In genomic region chr6:103791077-103791632, GRCm38 (mm10) we compare ENCODE assay signal across 18 mouse cellular contexts.
A peak's percentile ranks its signal among the peaks of the same experiment; 100 is the strongest.
DNase-seq lines count a peak whose midpoint lies in the region; ATAC-seq and TF ChIP-seq lines count a peak whose summit lies in the region.
"Had no signal": no experiment of that assay in that cellular context is flagged by ENCODE, and none has a peak within 500 bp of the region (broad histone marks: within the 10 kb centered on the region; RNA-seq: fewer than 3 reads in every experiment).

No protein-coding gene starts in this region.

- no peak overlapping the region for H3K4me2 ChIP-seq in lung, embryonic 14.5 days
- no peak overlapping the region for H3K4me2 ChIP-seq in lung, embryonic 16.5 days (ENCODE audit: low read depth, low read length)
- H3K4me2 ChIP-seq: embryonic facial prominence, embryonic 12.5 days; forebrain, embryonic 13.5 days; forebrain, embryonic 15.5 days had no signal

- no peak overlapping the region for H3K4me3 ChIP-seq in lung, embryonic 14.5 days (ENCODE audit: low read depth, low read length)
- no peak overlapping the region for H3K4me3 ChIP-seq in lung, embryonic 16.5 days (ENCODE audit: low read length)
- H3K4me3 ChIP-seq: embryonic facial prominence, embryonic 10.5 days; embryonic facial prominence, embryonic 12.5 days; forebrain, embryonic 13.5 days; forebrain, embryonic 15.5 days had no signal

- no peaks in the 10 kb centered on the region for H3K4me1 ChIP-seq in lung, embryonic 14.5 days (ENCODE audit: insufficient read depth)
- H3K4me1 ChIP-seq in lung, embryonic 16.5 days (replicated peaks; ENCODE audit: control insufficient read depth, insufficient read depth, low read length) = no peaks in the 10 kb centered on the region; the same call in 1 of the 2 replicates
- H3K4me1 ChIP-seq: embryonic facial prominence, embryonic 10.5 days; embryonic facial prominence, embryonic 12.5 days; forebrain, embryonic 13.5 days; forebrain, embryonic 15.5 days had no signal

- peak; percentile 95 for ATAC-seq in lung, embryonic 14.5 days (ENCODE audit: insufficient read depth)
- peak; percentile 88 for ATAC-seq in lung, embryonic 16.5 days (ENCODE audit: low read depth)
- ATAC-seq: forebrain, embryonic 13.5 days; forebrain, embryonic 15.5 days; forebrain, postnatal 0 days had no signal

- no peaks in the 10 kb centered on the region for H3K9me3 ChIP-seq in lung, embryonic 14.5 days (ENCODE audit: low read depth, low read length)
- no peaks in the 10 kb centered on the region for H3K9me3 ChIP-seq in lung, embryonic 16.5 days (ENCODE audit: control insufficient read depth, low read length)
- H3K9me3 ChIP-seq: embryonic facial prominence, embryonic 10.5 days; embryonic facial prominence, embryonic 12.5 days; forebrain, embryonic 13.5 days; forebrain, embryonic 15.5 days had no signal

- WGBS in lung, embryonic 14.5 days = 31% methylated on average over 2 of the region's 2 CpGs
- WGBS in lung, embryonic 16.5 days = 34% methylated on average over 2 of the region's 2 CpGs

- no peak overlapping the region for H3K27ac ChIP-seq in lung, embryonic 14.5 days (ENCODE audit: low read depth)
- H3K27ac ChIP-seq in lung, embryonic 16.5 days (ENCODE audit: low read length) = peak overlapping the region; percentile 50
- H3K27ac ChIP-seq: embryonic facial prominence, embryonic 10.5 days; embryonic facial prominence, embryonic 12.5 days; forebrain, embryonic 13.5 days; forebrain, embryonic 15.5 days had no signal

- no peaks in the 10 kb centered on the region for H3K36me3 ChIP-seq in lung, embryonic 14.5 days (ENCODE audit: insufficient read depth)
- no peaks in the 10 kb centered on the region for H3K36me3 ChIP-seq in lung, embryonic 16.5 days (ENCODE audit: control insufficient read depth, insufficient read depth, low read length)
- H3K36me3 ChIP-seq: embryonic facial prominence, embryonic 10.5 days; embryonic facial prominence, embryonic 12.5 days; forebrain, embryonic 15.5 days had no signal

- no peak overlapping the region for H3K9ac ChIP-seq in lung, embryonic 14.5 days
- no peak overlapping the region for H3K9ac ChIP-seq in lung, embryonic 16.5 days (ENCODE audit: low read length)
- H3K9ac ChIP-seq: embryonic facial prominence, embryonic 12.5 days; forebrain, embryonic 13.5 days; forebrain, embryonic 15.5 days; forebrain, postnatal 0 days had no signal

- no peaks in the 10 kb centered on the region for H3K27me3 ChIP-seq in lung, embryonic 14.5 days (ENCODE audit: insufficient read depth, low read length)
- H3K27me3 ChIP-seq in lung, embryonic 16.5 days (ENCODE audit: control insufficient read depth, insufficient read depth, low read depth, low read length) = no peaks in the 10 kb centered on the region
- H3K27me3 ChIP-seq: embryonic facial prominence, embryonic 12.5 days; forebrain, embryonic 13.5 days; forebrain, embryonic 15.5 days had no signal

- TF ChIP-seq CTCF in lung, embryonic 14.5 days (IDR thresholded peaks at IDR 0.05; ENCODE audit: low read depth) = no peak

- peak; percentile 90 for DNase-seq in lung, embryonic 14.5 days
- no peak for DNase-seq in lung, postnatal 36 days
- DNase-seq in lung, postnatal 25 days (ENCODE audit: low spot score) = no peak
- DNase-seq in 416B (ENCODE audit: low read depth) = peak; percentile 11
- DNase-seq: adrenal gland, adult 2 months; adrenal gland, postnatal 10 days; adrenal gland, postnatal 25 days; cerebellum, adult 11 months; cerebellum, adult 18-20 months; cerebellum, adult 9-10 months; cerebellum, postnatal 10 days; cerebellum, postnatal 25 days; forebrain, postnatal 0 days had no signal

Comparison
In these comparisons a context has a peak if more than half of its experiments do, and no peak if none do; other contexts are left out.
1. DNase-seq: peak in lung, embryonic 14.5 days (single experiment) and 416B (single experiment); none in lung, postnatal 36 days (single experiment) and lung, postnatal 25 days (single experiment).